Mouse (Mus musculus): Measurements from ENCODE around the gene Nedd9.

DNA sequence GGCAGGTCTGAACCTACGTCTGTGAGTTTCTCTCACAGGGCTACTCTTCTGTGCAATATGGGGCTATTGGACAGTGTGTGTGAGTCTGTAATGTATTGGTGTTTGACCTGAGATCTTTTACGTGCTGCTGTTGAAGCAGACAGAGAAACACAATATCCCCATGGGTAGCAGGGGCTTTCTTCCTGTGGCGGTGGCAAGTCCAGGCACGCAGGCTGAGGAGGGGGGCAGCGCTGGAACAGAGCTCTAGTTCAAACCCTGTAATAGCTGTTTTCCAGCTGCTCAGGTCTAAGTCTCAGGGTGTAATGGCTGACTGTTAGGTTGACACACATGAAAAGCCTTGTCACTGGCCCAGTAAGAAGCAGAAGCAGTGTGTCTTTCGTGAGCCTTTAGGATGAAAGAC lies 36.3 kb downstream of the Nedd9 start:
- no peak for TF ChIP-seq CTCF (IDR thresholded peaks at IDR 0.05; ENCODE audit: low read depth, low read length)
- TF ChIP-seq TAL1 (conservative IDR thresholded peaks at IDR 0.05; ENCODE audit: low read depth, low read length) = no peak
- TF ChIP-seq GATA2 (IDR thresholded peaks at IDR 0.05; ENCODE audit: borderline replicate concordance, low read depth, low read length) = no peak
- no peak for TF ChIP-seq GATA1 (IDR thresholded peaks at IDR 0.05; ENCODE audit: borderline replicate concordance, low read length)
- TF ChIP-seq POLR2AphosphoS5 (IDR thresholded peaks at IDR 0.05; ENCODE audit: insufficient replicate concordance, low read depth, low read length) = no peak
